Mouse (Mus musculus) liver, adult 10 weeks (tissue): Measurements from ENCODE around the gene F10. TPM values are rescaled to one million over a fixed set of nuclear protein-coding genes. Genes with fewer than 3 reads are reported as not detected.

Experiments
- polyA plus RNA-seq: library from polyadenylated mRNA; stranded (reverse); fragments of 350-450 nt; fragmentation: Illumina TruSeq; extraction: RNeasy Lipid Tissue Mini Kit (QIAGEN cat#74804); gene quantifications from one replicate; pipeline ENCODE4 v1.2.3, GENCODE M21; 2014; ENCODE audit warnings: low read depth, low replicate concordance

The F10 gene
- polyA plus RNA-seq, result 257 TPM

DNA sequence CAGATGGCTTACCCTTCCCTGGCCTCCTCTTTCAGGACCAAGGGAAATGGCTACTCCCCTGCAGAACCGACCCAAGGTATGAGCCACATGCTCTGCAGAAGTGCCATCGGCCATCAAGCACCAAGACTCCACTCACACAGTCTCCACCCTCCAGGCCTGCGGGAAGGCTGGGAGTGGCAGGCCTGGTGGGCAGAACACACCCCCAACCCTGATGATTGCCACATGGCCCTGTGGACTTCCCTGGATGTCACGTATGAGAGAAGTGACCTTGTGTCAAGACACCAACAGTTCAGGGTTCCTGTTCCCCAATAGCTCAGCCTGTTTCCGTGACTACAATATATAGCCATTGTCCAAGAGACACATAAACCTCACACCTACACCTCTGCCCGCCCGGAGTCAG, at the start of gene F10:
Gene F10, plus strand, starts transcription at position 294 of the 400 bp plus-strand sequence.

GRCm38 (mm10) chr8:13025487-13026224, 11.5 kb upstream of the F10 start, which contains the start of gene F7:
F7 (plus strand) TSS chr8:13026034.

GRCm38 (mm10) chr8:13060441-13061150, 23.5 kb downstream of the F10 start, which contains the start of gene Proz:
Proz (plus strand) TSS chr8:13060914.

GRCm38 (mm10) chr8:13105087-13105881, 68.2 kb downstream of the F10 start, which contains the start of the genes Pcid2 and Cul4a:
Pcid2 (minus strand) TSS chr8:13105459.
Cul4a (plus strand) TSS chr8:13105621.

Other genes with a start within 250 kb of the F10 start
- gene Mcf2l, start 163.5 kb upstream of the F10 start, polyA plus RNA-seq, result not detected
- 28.6 TPM for gene F7, start 11.3 kb upstream of the F10 start, polyA plus RNA-seq
- 154 TPM for gene Proz, start 23.6 kb downstream of the F10 start, polyA plus RNA-seq
- 5.4 TPM for gene Pcid2, start 68.2 kb downstream of the F10 start, polyA plus RNA-seq
- gene Cul4a, start 68.3 kb downstream of the F10 start, polyA plus RNA-seq, result 79.7 TPM
- gene Lamp1, start 121.9 kb downstream of the F10 start, polyA plus RNA-seq, result 466 TPM
- 11.4 TPM for gene Grtp1, start 163.3 kb downstream of the F10 start, polyA plus RNA-seq
- not detected for gene Adprhl1, start 216.9 kb downstream of the F10 start, polyA plus RNA-seq